Mouse (Mus musculus) small intestine, adult 2 months (tissue): Measurements from ENCODE around the gene Dctn2.

ENCODE experiments used
- CTCF ChIP-seq: fragments of 200-500 bp; IDR thresholded peaks from 2 replicates; pipeline ENCODE4 v1.5.1; 2012; ENCODE audit warnings: low read depth, mild to moderate bottlenecking, control low read depth, inconsistent platforms, low read length, moderate library complexity, mixed read lengths; ENCODE audit not compliant: insufficient replicate concordance, insufficient read length; ENCODE audit errors: extremely low read depth
- POLR2A ChIP-seq: fragments of 200-500 bp; IDR thresholded peaks from 2 replicates; pipeline ENCODE4 v1.6.1; 2012; ENCODE audit warnings: low read depth, mild to moderate bottlenecking, control low read depth, inconsistent platforms, low read length, moderate library complexity

GRCm38 (mm10) chr10:127288328-127288799 lies 22.2 kb downstream of the Dctn2 start:
- TF ChIP-seq CTCF, result no peak
- peak; percentile 17; the same call in 1 of the 2 replicates for TF ChIP-seq POLR2A
